Mouse (Mus musculus) heart, embryonic 15.5 days (tissue): ENCODE data around the gene Gnpat. TPM values are rescaled to one million over a fixed set of nuclear protein-coding genes. Genes with fewer than 3 reads are reported as not detected.

ENCODE experiments used
- ATAC-seq: fragments of 200-750 bp; cut with Nextera tagmentation; replicated peaks from 2 replicates; pipeline ENCODE4 v1.8.0; 2017; ENCODE audit warnings: low read depth, moderate TSS enrichment; ENCODE audit not compliant: insufficient number of reproducible peaks, insufficient read depth, low FRiP score
- H3K27ac ChIP-seq: fragments of 300-500 bp; sonication (generic); 2 replicates; pipeline ENCODE4 v1.5.1; 2015; ENCODE audit warnings: mild to moderate bottlenecking, inconsistent platforms
- H3K27me3 ChIP-seq: fragments of 300-500 bp; sonication (generic); 2 replicates; pipeline ENCODE4 v1.6.1; 2015; ENCODE audit warnings: inconsistent platforms
- H3K36me3 ChIP-seq: fragments of 300-500 bp; sonication (generic); 2 replicates; pipeline ENCODE4 v1.6.1; 2015; ENCODE audit warnings: mild to moderate bottlenecking, inconsistent platforms
- H3K4me1 ChIP-seq: fragments of 300-500 bp; sonication (generic); replicated peaks from 2 replicates; pipeline ENCODE4 v1.6.1; 2015; ENCODE audit warnings: inconsistent platforms
- H3K4me2 ChIP-seq: fragments of 300-500 bp; sonication (generic); 2 replicates; pipeline ENCODE4 v1.6.1; 2015; ENCODE audit warnings: inconsistent platforms, mild to moderate bottlenecking, moderate library complexity
- H3K4me3 ChIP-seq: fragments of 300-500 bp; sonication (generic); 2 replicates; pipeline ENCODE4 v1.5.1; 2015; ENCODE audit warnings: mild to moderate bottlenecking, inconsistent platforms
- H3K9ac ChIP-seq: fragments of 300-500 bp; sonication (generic); 2 replicates; pipeline ENCODE4 v1.6.1; 2015; ENCODE audit warnings: mild to moderate bottlenecking, inconsistent platforms
- H3K9me3 ChIP-seq: fragments of 300-500 bp; sonication (generic); replicated peaks from 2 replicates; pipeline ENCODE4 v1.6.1; 2016; ENCODE audit warnings: inconsistent platforms
- WGBS: fragments of 180-500 bp; shearing (Covaris S2); methylation state at CpG from one replicate; pipeline ENCODE4 v1.1.7; 2015; ENCODE audit warnings: mixed read lengths; 5-methylcytosine and 5-hydroxymethylcytosine counted together
- polyA plus RNA-seq: library from polyadenylated mRNA; unstranded; fragments of >200 nt; fragmentation: Nextera tagmentation; extraction: Ambion mirVana; gene quantifications from 2 replicates; pipeline ENCODE4 v1.2.1, GENCODE M21; 2015

Gnpat gene
- polyA plus RNA-seq, 1 experiment from 2014 or later: 101 TPM

DNA sequence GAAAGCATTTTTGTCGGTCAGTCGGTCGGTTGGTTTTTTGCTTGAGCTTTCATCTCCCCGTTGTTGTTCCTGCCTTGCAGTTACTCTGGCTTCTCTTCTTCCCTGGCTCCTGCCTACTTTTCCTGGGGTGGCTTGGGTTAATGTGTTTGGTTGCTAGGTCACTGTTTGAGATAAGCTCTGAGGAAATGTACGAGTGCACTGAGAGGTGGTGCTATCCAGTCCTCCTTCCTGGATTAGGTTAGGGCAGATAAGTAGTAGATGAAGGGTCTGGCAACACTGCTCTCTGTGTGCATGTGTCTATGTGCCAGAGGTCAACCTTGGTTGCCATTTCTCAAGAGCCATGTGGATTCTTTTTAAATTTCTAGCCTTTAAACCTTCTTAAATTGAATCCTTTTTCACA is 9.9 kb downstream of the Gnpat start:
- Histone ChIP-seq H3K36me3 (peaks cover 51% of the 10 kb centered on the region), H3K9ac (no peak overlapping the region), H3K4me3 (no peak overlapping the region), H3K4me2 (no peak overlapping the region), H3K27ac (no peak overlapping the region), H3K9me3 (no peaks in the 10 kb centered on the region), H3K27me3 (no peaks in the 10 kb centered on the region), H3K4me1 (peaks cover 23% of the 10 kb centered on the region)
- WGBS: 33% methylated on average over 5 of the region's 5 CpGs
- ATAC-seq: 0 out of 2 replicates have a peak, but pooled peaks have one; percentile 47

DNA sequence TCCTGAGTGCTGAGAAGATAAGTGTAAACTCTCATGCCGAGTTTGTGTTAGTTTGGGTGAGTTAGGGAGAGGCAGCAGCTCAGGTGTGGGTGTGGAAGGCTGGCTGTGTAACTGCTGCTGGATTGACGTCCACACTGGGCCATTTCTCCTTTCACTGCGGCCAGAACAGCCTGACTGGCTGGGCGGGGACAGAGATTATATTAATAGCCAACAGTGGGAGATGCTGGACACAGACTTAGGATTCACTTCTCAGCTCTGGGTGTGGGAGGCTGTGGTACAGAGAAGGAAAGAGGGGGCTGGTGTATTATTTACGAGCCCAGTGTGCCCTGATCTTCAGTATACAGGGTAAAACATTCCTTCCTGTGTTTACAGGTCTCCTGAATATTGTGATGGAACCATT is 15.3 kb downstream of the Gnpat start:
- peaks cover 85% of the 10 kb centered on the region for H3K36me3 ChIP-seq
- H3K27me3 ChIP-seq: no peaks in the 10 kb centered on the region
- H3K9me3 ChIP-seq: no peaks in the 10 kb centered on the region
- H3K4me3 ChIP-seq: no peak overlapping the region
- H3K4me2 ChIP-seq: no peak overlapping the region
- WGBS: 73% methylated on average over 5 of the region's 5 CpGs
- no peak for ATAC-seq
- no peak overlapping the region for H3K27ac ChIP-seq
- H3K9ac ChIP-seq: no peak overlapping the region
- H3K4me1 ChIP-seq: peaks cover 3% of the 10 kb centered on the region; the same call in 1 of the 2 replicates

GRCm38 (mm10) chr8:124878946-124879526 is 16.2 kb downstream of the Gnpat start:
- no peak for ATAC-seq
- Histone ChIP-seq H3K4me2 (no peak overlapping the region), H3K36me3 (peaks cover 85% of the 10 kb centered on the region), H3K9ac (no peak overlapping the region), H3K9me3 (no peaks in the 10 kb centered on the region), H3K4me3 (no peak overlapping the region), H3K27ac (no peak overlapping the region), H3K4me1 (peaks cover 3% of the 10 kb centered on the region; the same call in 1 of the 2 replicates), H3K27me3 (no peaks in the 10 kb centered on the region)
- WGBS: 45% methylated on average over 10 of the region's 10 CpGs

- peaks cover 78% of the 10 kb centered on the region for H3K36me3 ChIP-seq
- ATAC-seq: no peak
Measured at GRCm38 (mm10) chr8:124888385-124888784, 25.6 kb downstream of the Gnpat start.

GRCm38 (mm10) chr8:124892596-124892995 is 29.8 kb downstream of the Gnpat start:
- Histone ChIP-seq H3K9ac (no peak overlapping the region), H3K4me1 (peaks cover 26% of the 10 kb centered on the region), H3K4me3 (no peak overlapping the region), H3K9me3 (no peaks in the 10 kb centered on the region), H3K4me2 (no peak overlapping the region), H3K36me3 (peaks cover 50% of the 10 kb centered on the region), H3K27me3 (no peaks in the 10 kb centered on the region), H3K27ac (no peak overlapping the region)
- ATAC-seq: no peak
- WGBS: 65% methylated on average over 3 of the region's 3 CpGs

More at GRCm38 (mm10) chr8:124888385-124888784, 25.6 kb downstream of the Gnpat start:
- no peaks in the 10 kb centered on the region for H3K4me1 ChIP-seq
- WGBS: 97% methylated on average over 5 of the region's 5 CpGs
- H3K9ac ChIP-seq: no peak overlapping the region
- no peak overlapping the region for H3K4me2 ChIP-seq
- no peak overlapping the region for H3K27ac ChIP-seq
- no peaks in the 10 kb centered on the region for H3K27me3 ChIP-seq
- no peak overlapping the region for H3K4me3 ChIP-seq
- no peaks in the 10 kb centered on the region for H3K9me3 ChIP-seq

GRCm38 (mm10) chr8:124896010-124896631 is 33.3 kb downstream of the Gnpat start:
- Histone ChIP-seq H3K4me1 (peaks cover 35% of the 10 kb centered on the region), H3K27ac (peak overlapping the region; percentile 85), H3K36me3 (peaks cover 38% of the 10 kb centered on the region)

GRCm38 (mm10) chr8:124896632-124897385 is 34.0 kb downstream of the Gnpat start:
- under 1% methylated on average over 60 of the region's 60 CpGs for WGBS
- peaks cover 35% of the 10 kb centered on the region for H3K36me3 ChIP-seq
- no peaks in the 10 kb centered on the region for H3K27me3 ChIP-seq
- peak overlapping the region; percentile 93 for H3K4me3 ChIP-seq
- peak; percentile 19 for ATAC-seq
- H3K9ac ChIP-seq: peak overlapping the region; percentile 89
- no peaks in the 10 kb centered on the region for H3K9me3 ChIP-seq
- H3K27ac ChIP-seq: peak overlapping the region; percentile 85
- H3K4me2 ChIP-seq: peak overlapping the region; percentile 97
- H3K4me1 ChIP-seq: peaks cover 35% of the 10 kb centered on the region

More at GRCm38 (mm10) chr8:124896010-124896631, 33.3 kb downstream of the Gnpat start:
- 78% methylated on average over 26 of the region's 26 CpGs for WGBS
- Histone ChIP-seq H3K4me2 (peak overlapping the region; percentile 97), H3K4me3 (peak overlapping the region; percentile 93), H3K9ac (0 out of 2 replicates have a peak overlapping the region, but pooled peaks have one; percentile 2), H3K27me3 (no peaks in the 10 kb centered on the region), H3K9me3 (no peaks in the 10 kb centered on the region)
- no peak for ATAC-seq

GRCm38 (mm10) chr8:124897386-124898250 is 34.8 kb downstream of the Gnpat start, which contains the start of the genes Exoc8 and Sprtn:
TSS of gene Exoc8 (minus strand) at chr8:124897705.
TSS of gene Sprtn (plus strand) at chr8:124897886.
- H3K4me1 ChIP-seq: peaks cover 35% of the 10 kb centered on the region
- peak within 1 kb of the TSS; percentile 85 for H3K27ac ChIP-seq
- peak within 1 kb of the TSS; percentile 97 for H3K4me2 ChIP-seq
- H3K4me3 ChIP-seq: peak within 1 kb of the TSS; percentile 93
- no peaks in the 10 kb centered on the region for H3K27me3 ChIP-seq
- ATAC-seq: peak; percentile 82
- H3K9ac ChIP-seq: peak within 1 kb of the TSS; percentile 89
- no peaks in the 10 kb centered on the region for H3K9me3 ChIP-seq
- H3K36me3 ChIP-seq: peaks cover 43% of the 10 kb centered on the region
- WGBS: under 1% methylated on average over 106 of the region's 114 CpGs

DNA sequence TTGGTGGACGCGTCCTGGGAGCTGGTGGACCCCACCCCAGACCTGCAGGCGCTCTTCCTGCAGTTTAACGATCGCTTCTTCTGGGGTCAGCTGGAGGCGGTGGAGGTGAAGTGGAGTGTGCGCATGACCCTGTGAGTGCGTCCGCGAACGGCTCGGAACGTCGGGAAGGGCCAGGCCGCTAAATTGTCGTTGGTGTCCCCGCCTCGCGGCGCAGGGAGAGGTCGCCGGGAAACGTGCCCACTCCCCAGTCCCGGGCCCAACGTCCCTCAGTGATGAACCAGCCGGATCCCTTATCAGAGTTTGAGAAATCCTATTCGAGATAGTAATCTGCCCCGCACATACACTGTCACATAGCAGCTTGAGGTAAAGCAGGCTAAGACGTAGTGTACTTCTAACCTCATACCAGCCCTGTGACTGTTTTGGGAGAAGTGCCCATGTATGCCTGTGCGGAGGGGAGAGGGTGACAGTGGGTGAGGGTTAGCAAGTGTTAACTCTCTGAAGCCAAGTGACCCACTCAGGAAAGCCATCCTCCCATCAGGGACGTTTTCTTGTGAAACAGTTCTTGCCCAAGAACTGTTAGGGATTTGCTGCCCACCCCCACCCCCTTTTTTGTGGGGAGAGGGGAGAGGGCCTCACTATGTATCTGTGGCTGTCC is 35.5 kb downstream of the Gnpat start:
- ATAC-seq: no peak
- H3K27ac ChIP-seq: peak overlapping the region; percentile 70
- H3K36me3 ChIP-seq: peaks cover 50% of the 10 kb centered on the region
- peak overlapping the region; percentile 87 for H3K9ac ChIP-seq
- WGBS: 4% methylated on average over 31 of the region's 31 CpGs
- H3K9me3 ChIP-seq: no peaks in the 10 kb centered on the region
- H3K27me3 ChIP-seq: no peaks in the 10 kb centered on the region
- H3K4me1 ChIP-seq: peaks cover 35% of the 10 kb centered on the region
- H3K4me3 ChIP-seq: peak overlapping the region; percentile 93
- H3K4me2 ChIP-seq: peak overlapping the region; percentile 97

GRCm38 (mm10) chr8:124903198-124903597 is 40.4 kb downstream of the Gnpat start:
- Histone ChIP-seq H3K4me2 (no peak overlapping the region), H3K9ac (no peak overlapping the region), H3K27ac (no peak overlapping the region), H3K4me3 (no peak overlapping the region), H3K4me1 (peaks cover 14% of the 10 kb centered on the region), H3K36me3 (peaks cover 74% of the 10 kb centered on the region), H3K27me3 (no peaks in the 10 kb centered on the region), H3K9me3 (no peaks in the 10 kb centered on the region)
- WGBS: 91% methylated on average over 15 of the region's 15 CpGs
- ATAC-seq: no peak
